ENCODE assay signal across 8 mouse cellular contexts in genomic region chr14:47275417-47275816, GRCm38 (mm10). TPM values are rescaled to one million over a fixed set of nuclear protein-coding genes. Genes with fewer than 3 reads are reported as not detected.
DNase-seq lines count a peak whose midpoint lies in the region; ATAC-seq lines count a peak whose summit lies in the region.

No protein-coding gene starts in this region.

- peak; percentile 57 for ATAC-seq in erythroblast, adult 5-6 weeks (replicated peaks; ENCODE audit: low FRiP score, poor library complexity, severe bottlenecking)
- ATAC-seq in inflammation-experienced regulatory T-cells, adult 6 months: no peak

- peak; percentile 16 for DNase-seq in thymus, postnatal 4 days
- no peak for DNase-seq in thymus, postnatal 0 days (ENCODE audit: low spot score)
- peak; percentile 63 for DNase-seq in liver
- DNase-seq in splenic B cell, adult 2 months (ENCODE audit: low read depth, low spot score): peak; percentile 29
- DNase-seq in frontal cortex, postnatal 10 days (ENCODE audit: low spot score in 2 of 2): no peak
- DNase-seq in T-cell, adult 2 months (ENCODE audit: low spot score): no peak

- H3K27me3 ChIP-seq in splenic B cell, adult 2 months (ENCODE audit: control insufficient read depth, insufficient read depth, low read length, poor library complexity, severe bottlenecking): no peaks in the 10 kb centered on the region

- H3K36me3 ChIP-seq in splenic B cell, adult 2 months (ENCODE audit: control insufficient read depth, insufficient read depth, low read length, poor library complexity, severe bottlenecking): no peaks in the 10 kb centered on the region

RNA-seq across cellular contexts. Expression of gene Wdhd1, which starts 1.2 kb away (rescaled TPM):
- 24.3 and 28.1 TPM in 2 replicates for polyA plus RNA-seq in thymus, postnatal 0 days (2015; fragmentation: Nextera tagmentation; extraction: Ambion mirVana)
- total RNA-seq in erythroblast, adult 5-6 weeks (2015; ENCODE audit: low replicate concordance): 40.3 and 52.7 TPM in 2 replicates
- total RNA-seq in erythroblast, adult 5-6 weeks (2017; ENCODE audit: low replicate concordance): 82.9 and 164 TPM in 2 replicates
- polyA plus RNA-seq in inflammation-experienced regulatory T-cells, adult 6 months (2017; shearing (Covaris generic)): 10 to 100 TPM; 16.0 to 32.0 (median 17.7) TPM

RNA-seq across cellular contexts. Expression of gene Socs4, which starts 1.3 kb away (rescaled TPM):
- 6.7 and 6.8 TPM in 2 replicates for polyA plus RNA-seq in thymus, postnatal 0 days (2015; fragmentation: Nextera tagmentation; extraction: Ambion mirVana)
- 17.3 and 23.4 TPM in 2 replicates for total RNA-seq in erythroblast, adult 5-6 weeks (2015; ENCODE audit: low replicate concordance)
- total RNA-seq in erythroblast, adult 5-6 weeks (2017; ENCODE audit: low replicate concordance): 18.7 and 20.9 TPM in 2 replicates
- 1 to 10 TPM; 5.3 to 6.0 (median 6.0) TPM for polyA plus RNA-seq in inflammation-experienced regulatory T-cells, adult 6 months (2017; shearing (Covaris generic))

RNA-seq across cellular contexts. Expression of gene Mapk1ip1l, which starts 22.6 kb away (rescaled TPM):
- polyA plus RNA-seq in thymus, postnatal 0 days (2015; fragmentation: Nextera tagmentation; extraction: Ambion mirVana): 38.8 and 40.4 TPM in 2 replicates
- total RNA-seq in erythroblast, adult 5-6 weeks (2015; ENCODE audit: low replicate concordance): 32.5 and 38.9 TPM in 2 replicates
- 30.4 and 38.1 TPM in 2 replicates for total RNA-seq in erythroblast, adult 5-6 weeks (2017; ENCODE audit: low replicate concordance)
- polyA plus RNA-seq in inflammation-experienced regulatory T-cells, adult 6 months (2017; shearing (Covaris generic)): 10 to 100 TPM; 45.2 to 52.2 (median 49.0) TPM

Comparison
In these comparisons a context has a peak if more than half of its experiments do, and no peak if none do; other contexts are left out.
1. DNase-seq: peak in thymus, postnatal 4 days (single experiment), liver (single experiment) and splenic B cell, adult 2 months (single experiment); none in thymus, postnatal 0 days (single experiment), frontal cortex, postnatal 10 days (0 of 2) and T-cell, adult 2 months (single experiment).